Mouse (Mus musculus): ENCODE data around the gene Rassf1.

The Rassf1 gene

DNA sequence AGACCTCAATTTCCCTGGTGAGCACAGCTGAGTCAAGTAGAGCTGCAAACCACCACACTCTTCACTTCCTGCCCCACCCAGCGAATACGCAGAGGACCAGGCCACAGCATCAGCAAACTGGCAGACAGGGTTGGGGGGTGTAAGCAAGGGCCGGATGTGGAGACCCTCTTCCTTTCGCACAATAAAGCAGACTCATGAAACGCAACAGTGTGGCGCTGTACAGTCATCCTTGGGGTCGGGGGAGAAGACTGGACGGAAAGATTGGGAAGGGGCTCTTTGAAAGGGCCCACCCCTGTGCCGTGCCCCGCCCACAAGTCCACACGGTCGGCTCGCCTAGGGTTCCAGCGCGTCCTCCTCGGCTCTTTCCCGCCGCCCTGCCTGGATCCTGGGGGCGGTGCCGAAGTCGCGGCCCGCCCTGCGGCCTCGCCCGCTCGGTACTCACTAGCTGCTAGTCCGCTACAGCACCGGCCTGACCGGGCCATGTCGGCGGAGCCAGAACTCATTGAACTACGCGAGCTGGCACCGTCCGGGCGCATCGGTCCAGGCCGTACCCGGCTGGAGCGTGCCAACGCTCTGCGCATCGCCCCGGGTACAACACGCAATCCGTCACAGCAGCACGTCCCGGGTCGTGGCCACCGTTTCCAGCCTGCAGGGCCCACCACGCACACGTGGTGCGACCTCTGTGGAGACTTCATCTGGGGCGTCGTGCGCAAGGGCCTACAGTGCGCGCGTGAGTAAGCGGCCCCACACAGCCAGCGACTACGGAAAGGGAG lies at the start of gene Rassf1:
Gene Rassf1, plus strand, starts transcription at position 439 of the 773 bp plus-strand sequence.
- no peak for DNase-seq (ENCODE audit: low spot score)

- DNase-seq (ENCODE audit: low spot score) = no peak
These were observed 49.1 kb upstream of the Rassf1 start for GRCm38 (mm10) chr9:107502131-107502846.

- no peak for DNase-seq (ENCODE audit: low spot score)
These were observed 46.5 kb upstream of the Rassf1 start for GRCm38 (mm10) chr9:107504662-107505537.

DNA sequence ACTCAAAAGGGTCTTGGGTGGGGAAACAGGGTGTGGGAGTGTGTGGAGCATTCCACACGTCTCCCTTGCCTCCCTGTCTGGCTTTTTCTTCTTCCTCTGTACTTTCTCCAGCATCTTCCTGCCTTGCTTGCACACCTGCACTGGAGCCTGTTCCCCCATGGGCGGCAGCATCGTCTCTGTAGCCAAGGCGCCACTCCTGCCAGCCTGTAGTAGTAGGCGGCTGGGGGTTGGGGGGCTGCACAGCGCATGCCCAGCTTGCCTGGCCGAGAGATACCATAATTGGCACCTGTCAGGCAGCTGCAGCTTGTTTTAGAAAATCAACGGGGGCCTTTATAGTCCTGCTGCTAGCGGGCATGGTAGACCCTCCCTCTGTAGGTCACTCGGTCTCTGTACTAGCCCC lies 43.1 kb upstream of the Rassf1 start:
- DNase-seq (ENCODE audit: low spot score) = no peak

GRCm38 (mm10) chr9:107510384-107511100 lies 40.8 kb upstream of the Rassf1 start:
- DNase-seq (ENCODE audit: low spot score) = no peak

DNA sequence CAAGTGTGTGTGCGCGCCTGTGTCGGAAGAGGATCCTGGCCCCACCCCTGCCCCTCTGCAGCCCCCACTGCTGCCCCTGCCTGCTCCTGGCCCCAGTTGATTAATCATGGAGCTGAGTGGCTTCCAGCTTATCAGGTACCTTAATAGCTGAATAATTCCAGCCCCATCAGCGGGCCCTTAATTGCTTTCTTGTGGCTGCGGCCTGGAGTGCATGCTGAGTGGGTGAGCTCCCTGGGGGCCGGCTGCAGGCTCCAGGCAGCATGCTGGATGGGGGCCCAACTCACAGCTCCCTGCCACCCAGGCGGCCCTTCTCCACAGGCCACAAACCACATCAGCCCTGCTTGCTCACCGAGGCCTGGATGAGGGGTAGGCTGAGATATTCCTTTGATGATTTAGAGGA lies 39.9 kb upstream of the Rassf1 start:
- no peak for DNase-seq (ENCODE audit: low spot score)

DNA sequence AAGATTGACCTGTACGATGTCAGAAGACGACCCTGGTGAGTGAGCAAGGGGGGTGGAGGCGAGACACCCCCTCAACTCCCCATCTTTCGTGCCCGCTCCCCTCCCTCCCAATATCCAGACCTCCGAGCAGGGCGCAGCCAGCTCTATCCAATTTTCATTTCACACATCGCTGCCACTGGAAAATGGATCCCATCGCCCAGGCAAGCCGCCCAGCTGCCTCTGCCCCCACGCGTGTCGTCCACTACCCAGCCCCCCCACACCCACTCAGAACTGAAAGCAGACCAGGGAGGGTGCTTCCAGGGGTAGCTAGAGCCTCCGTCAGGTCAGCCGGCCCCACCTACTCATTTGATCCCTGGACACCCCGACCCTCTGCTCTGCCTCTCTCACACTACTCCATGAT lies 39.0 kb upstream of the Rassf1 start:
- DNase-seq (ENCODE audit: low spot score) = no peak

- peak; percentile 85 for DNase-seq (ENCODE audit: low spot score)
These were observed 36.9 kb upstream of the Rassf1 start for GRCm38 (mm10) chr9:107514303-107514955.

DNA sequence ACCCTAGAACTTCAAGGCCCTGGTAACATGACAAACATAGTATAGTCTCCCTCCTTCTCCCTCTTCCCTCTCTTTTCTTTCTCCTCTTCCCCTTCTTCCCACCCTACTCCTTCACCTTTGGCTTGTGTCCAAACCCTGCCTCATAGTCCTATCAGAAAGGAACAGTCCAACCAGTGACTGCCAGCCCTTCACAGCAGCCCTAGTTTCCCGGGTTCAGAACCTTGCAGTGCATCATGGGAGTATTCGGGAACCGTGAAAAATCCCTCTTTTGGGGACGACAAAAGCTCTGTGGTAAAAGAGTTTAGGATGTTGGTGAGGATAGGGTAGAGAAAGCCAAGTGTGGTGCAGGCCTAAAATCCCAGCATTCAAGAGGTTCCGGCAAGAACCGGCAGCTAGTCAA lies 31.0 kb upstream of the Rassf1 start:
- no peak for DNase-seq (ENCODE audit: low spot score)

DNA sequence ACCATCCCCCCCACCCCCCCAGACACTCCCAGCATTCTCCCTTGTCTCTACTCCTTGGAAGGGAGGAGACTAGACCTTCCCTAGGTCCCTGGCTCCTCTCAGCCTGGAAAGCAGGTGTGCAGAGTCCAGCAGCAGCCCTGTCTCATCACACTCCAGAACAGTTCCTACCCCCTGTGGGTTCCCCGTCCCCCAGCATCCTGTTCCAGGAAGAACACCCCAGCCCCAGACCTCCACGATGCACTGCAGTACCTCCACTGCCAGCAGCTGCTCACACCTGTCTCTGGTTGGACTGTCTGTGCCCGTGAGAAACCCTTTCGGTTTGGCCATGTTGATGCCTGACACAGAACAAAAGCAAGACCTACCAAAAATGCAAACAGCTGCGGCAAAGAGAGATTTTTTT lies 30.2 kb upstream of the Rassf1 start:
- no peak for DNase-seq (ENCODE audit: low spot score)

- no peak for DNase-seq (ENCODE audit: low spot score)
These were observed 29.5 kb upstream of the Rassf1 start for GRCm38 (mm10) chr9:107521711-107522399.

DNA sequence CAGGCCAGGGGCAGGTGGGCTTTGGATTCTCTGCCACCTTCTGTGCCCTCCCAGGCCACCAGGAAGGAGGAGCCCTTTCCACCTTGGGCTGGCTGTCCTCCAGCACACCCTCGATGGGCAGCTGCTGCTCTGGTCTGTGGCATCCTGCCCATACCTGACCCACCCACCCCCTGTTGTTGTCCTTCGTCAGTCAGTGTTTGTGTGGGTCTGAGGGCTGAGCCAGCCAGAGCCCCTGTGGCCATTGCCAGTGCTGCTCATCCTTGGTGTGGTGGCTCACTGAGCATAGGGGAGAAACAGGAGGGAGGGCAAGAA lies 29.0 kb upstream of the Rassf1 start:
- DNase-seq (ENCODE audit: low spot score) = no peak

DNA sequence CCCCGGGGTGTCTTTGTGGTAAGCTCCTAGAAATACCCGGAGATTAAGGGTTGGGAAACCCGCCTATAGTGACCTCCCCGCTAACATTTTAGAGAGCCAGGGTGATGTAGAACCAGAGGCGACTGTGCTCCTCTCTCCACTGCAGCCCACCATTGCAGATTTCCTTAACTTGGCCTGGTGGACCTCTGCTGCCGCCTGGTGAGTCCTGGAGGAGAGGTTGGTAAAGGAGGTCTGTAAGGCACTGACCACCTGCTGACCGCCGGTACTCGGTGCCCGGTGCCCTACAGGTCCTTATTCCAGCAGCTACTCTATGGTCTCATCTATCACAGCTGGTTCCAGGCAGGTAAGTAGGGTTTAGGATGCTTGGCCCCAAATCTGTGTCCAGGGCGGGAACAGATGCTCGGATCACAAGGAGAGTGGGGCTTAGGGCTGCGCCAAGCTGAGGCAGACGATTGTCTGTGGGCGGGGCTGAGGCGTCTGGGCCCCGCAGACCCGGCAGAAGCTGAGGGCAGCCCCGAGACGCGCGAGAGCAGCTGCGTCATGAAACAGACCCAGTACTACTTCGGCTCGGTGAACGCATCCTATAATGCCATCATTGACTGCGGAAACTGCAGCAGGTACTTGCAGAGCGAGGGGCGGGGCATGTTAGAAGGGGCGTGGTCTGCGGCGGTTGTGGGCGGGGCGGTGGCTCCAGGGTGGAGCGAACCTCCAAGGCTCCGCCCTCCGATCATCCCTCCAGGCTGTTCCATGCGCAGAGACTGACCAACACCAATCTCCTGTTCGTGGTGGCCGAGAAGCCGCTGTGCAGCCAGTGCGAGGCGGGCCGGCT lies 24.9 kb upstream of the Rassf1 start:
- peak; percentile 80 for DNase-seq (ENCODE audit: low spot score)

DNA sequence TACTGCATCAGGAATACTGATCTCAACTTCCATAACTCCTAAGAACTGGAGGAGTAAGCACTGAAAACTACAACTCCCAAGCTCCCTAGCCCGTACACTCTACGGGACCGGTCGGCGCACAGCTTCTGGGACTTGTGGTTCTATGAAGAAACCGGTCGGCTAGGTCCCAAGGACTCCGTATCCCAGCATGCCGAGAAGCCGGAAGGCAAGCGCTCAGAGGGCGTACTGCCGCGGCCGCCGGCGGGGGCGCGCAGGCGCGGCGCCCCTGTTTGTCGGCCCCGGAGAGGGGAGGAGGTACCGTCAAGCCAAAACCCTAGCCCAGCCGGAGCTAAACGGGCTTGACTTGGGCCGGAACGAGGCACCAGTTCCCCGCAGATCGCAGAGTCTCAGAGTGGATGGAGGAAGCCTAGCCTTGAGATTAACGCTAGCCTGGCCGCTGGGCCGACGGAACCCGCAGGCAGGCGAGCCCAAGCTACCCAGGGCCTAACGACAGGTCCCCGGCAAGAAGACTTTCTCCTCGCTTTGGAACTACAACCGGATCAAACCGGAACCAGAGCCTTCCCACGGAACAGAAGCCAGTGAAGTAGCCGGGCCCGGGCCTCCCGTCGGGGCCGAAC lies 17.5 kb upstream of the Rassf1 start, which contains the start of gene Tmem115:
Gene Tmem115, plus strand, starts transcription at position 155 of the 617 bp plus-strand sequence.
- DNase-seq (ENCODE audit: low spot score) = peak; percentile 75

DNA sequence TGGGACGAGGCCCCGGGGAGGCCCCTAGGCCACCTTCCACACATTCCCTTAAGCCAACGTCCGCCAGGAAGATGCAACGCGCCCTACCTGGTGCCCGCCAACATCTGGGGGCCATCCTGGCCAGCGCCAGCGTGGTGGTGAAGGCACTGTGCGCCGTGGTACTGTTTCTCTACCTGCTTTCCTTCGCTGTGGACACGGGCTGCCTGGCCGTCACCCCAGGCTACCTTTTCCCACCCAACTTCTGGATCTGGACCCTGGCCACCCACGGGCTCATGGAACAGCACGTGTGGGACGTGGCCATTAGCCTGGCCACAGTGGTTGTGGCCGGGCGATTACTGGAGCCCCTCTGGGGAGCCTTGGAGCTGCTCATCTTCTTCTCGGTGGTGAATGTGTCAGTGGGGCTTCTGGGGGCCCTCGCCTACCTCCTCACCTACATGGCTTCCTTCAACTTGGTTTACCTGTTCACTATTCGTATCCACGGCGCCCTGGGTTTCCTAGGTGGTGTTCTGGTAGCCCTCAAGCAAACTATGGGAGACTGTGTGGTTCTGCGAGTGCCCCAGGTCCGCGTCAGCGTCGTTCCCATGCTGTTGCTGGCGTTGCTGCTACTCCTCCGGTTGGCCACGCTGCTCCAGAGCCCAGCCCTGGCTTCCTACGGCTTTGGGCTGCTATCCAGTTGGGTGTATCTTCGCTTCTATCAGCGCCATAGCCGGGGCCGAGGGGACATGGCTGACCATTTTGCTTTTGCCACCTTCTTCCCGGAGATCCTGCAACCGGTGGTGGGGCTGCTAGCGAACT lies 16.8 kb upstream of the Rassf1 start:
- peak; percentile 39 for DNase-seq (ENCODE audit: low spot score)

DNA sequence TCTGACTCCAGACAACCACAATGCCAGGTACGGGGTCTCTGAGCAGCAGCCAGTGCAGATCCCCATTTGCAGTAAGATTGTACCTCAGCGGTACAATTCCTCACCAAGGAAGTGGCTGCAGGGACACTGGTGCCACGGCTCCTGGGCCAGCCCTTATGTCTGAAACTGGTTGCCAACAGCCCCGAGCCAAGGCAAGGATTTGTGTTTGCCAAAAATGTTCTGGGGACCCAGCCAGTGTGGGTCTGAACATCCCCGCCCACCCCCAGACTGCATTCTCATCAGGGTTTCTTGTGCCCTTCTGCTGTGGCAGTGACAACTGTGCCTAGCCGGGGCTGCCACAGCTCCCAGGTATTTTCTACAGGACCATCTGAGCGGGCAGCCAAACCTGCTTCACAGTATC lies 13.1 kb upstream of the Rassf1 start:
- no peak for DNase-seq (ENCODE audit: low spot score)

- no peak for DNase-seq (ENCODE audit: low spot score)
These were observed 12.6 kb upstream of the Rassf1 start for GRCm38 (mm10) chr9:107538711-107539110.

DNA sequence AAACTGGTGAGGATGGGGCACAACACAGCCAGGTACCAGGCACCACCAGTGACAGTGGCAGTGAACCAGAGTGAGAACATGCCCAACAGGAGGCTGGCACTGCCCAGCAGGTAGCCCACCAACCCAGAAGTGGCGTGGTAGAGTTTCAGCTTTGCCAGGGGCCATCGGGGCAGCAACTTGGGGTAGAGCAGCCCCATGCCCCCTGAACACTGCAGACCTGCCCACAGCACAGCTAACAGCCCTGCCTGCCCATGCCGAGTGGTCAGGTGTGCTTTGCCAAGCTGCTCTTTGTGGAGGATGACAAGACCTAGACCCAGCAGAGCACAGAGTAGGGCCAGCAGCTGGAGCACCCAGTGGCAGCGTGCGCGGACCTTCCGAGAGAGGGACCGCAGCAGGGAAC lies 11.4 kb upstream of the Rassf1 start:
- DNase-seq (ENCODE audit: low spot score) = no peak

- DNase-seq (ENCODE audit: low spot score) = no peak
These were observed 10.9 kb upstream of the Rassf1 start for GRCm38 (mm10) chr9:107540420-107540819.

Data from urinary bladder, postnatal 25 days (tissue).